Mouse (Mus musculus) erythroblast, embryonic 14.5 days (primary cell): Measurements from ENCODE around the gene Wwox. TPM values are rescaled to one million over a fixed set of nuclear protein-coding genes. Genes with fewer than 3 reads are reported as not detected.

ENCODE experiments used
- H3K27me3 ChIP-seq: 2 replicates; pipeline ENCODE4 v1.6.1; 2012; ENCODE audit warnings: inconsistent platforms; ENCODE audit not compliant: control insufficient read depth
- H3K36me3 ChIP-seq: 2 replicates; pipeline ENCODE4 v1.6.1; 2012; ENCODE audit warnings: mild to moderate bottlenecking, inconsistent platforms; ENCODE audit not compliant: control insufficient read depth
- H3K4me1 ChIP-seq: 2 replicates; pipeline ENCODE4 v1.6.1; 2012; ENCODE audit warnings: inconsistent platforms; ENCODE audit not compliant: control insufficient read depth
- H3K4me3 ChIP-seq: replicated peaks from 2 replicates; pipeline ENCODE3; 2012; ENCODE audit warnings: moderate library complexity, mild to moderate bottlenecking, inconsistent platforms
- H3K9me3 ChIP-seq: 2 replicates; pipeline ENCODE4 v1.6.1; 2012; ENCODE audit warnings: low read length, inconsistent platforms, mixed read lengths; ENCODE audit not compliant: control insufficient read depth
- GATA1 ChIP-seq: IDR thresholded peaks from 2 replicates; pipeline ENCODE4 v1.6.1; 2012; ENCODE audit warnings: low read length, inconsistent platforms, mixed read lengths
- TAL1 ChIP-seq: IDR thresholded peaks from 3 replicates; pipeline ENCODE4 v1.6.1; 2012; ENCODE audit warnings: low read length, inconsistent platforms, mixed read lengths
- polyA plus RNA-seq: library from polyadenylated mRNA; stranded (reverse); fragments of >175 nt; gene quantifications from 2 replicates; pipeline ENCODE4 v1.2.3, GENCODE M21; 2012

Wwox gene
- polyA plus RNA-seq, 1 experiment: 0.18 TPM

GRCm38 (mm10) chr8:114865911-114866310 lies 426.5 kb downstream of the Wwox start:
- no peak for TF ChIP-seq TAL1
- TF ChIP-seq GATA1: no peak
- H3K27me3 ChIP-seq: no peaks in the 10 kb centered on the region
- H3K4me1 ChIP-seq: no peaks in the 10 kb centered on the region
- no peaks in the 10 kb centered on the region; the same call in 1 of the 2 replicates for H3K9me3 ChIP-seq
- H3K4me3 ChIP-seq: no peak overlapping the region
- H3K36me3 ChIP-seq: no peaks in the 10 kb centered on the region

DNA sequence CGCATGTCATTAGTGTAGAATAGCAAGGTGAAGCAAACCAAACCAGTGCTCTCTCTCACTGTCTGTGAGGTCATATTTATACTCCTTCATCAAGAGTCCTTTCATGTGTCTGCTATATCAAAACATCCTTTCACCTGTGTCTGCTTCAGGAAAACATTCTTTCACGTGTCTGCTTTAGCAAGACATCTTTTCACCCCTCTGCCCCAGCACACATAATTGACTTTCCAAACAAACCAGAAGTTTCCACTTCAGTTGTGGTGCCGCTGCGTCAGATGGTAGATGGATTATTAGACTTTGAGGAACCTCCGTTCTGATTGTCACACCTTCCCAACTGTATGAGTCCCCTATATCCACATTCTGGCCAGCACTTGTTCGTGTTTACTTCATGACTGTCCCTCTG lies 429.9 kb downstream of the Wwox start:
- TF ChIP-seq TAL1 (no peak), GATA1 (no peak)
- no peaks in the 10 kb centered on the region for H3K27me3 ChIP-seq
- H3K36me3 ChIP-seq: no peaks in the 10 kb centered on the region
- H3K4me3 ChIP-seq: no peak overlapping the region
- H3K9me3 ChIP-seq: peaks cover 3% of the 10 kb centered on the region
- H3K4me1 ChIP-seq: no peaks in the 10 kb centered on the region

- Histone ChIP-seq H3K4me3 (no peak overlapping the region), H3K36me3 (no peaks in the 10 kb centered on the region), H3K27me3 (no peaks in the 10 kb centered on the region), H3K4me1 (peaks cover 3% of the 10 kb centered on the region), H3K9me3 (peaks cover 3% of the 10 kb centered on the region)
- no peak for TF ChIP-seq GATA1
Measured at GRCm38 (mm10) chr8:114870410-114870809, 431.0 kb downstream of the Wwox start.

GRCm38 (mm10) chr8:114872491-114872890 lies 433.0 kb downstream of the Wwox start:
- no peak overlapping the region for H3K4me3 ChIP-seq
- H3K27me3 ChIP-seq: no peaks in the 10 kb centered on the region
- TF ChIP-seq GATA1 (no peak), TAL1 (no peak)
- H3K4me1 ChIP-seq: peaks cover 18% of the 10 kb centered on the region
- H3K9me3 ChIP-seq: peaks cover 3% of the 10 kb centered on the region
- no peaks in the 10 kb centered on the region for H3K36me3 ChIP-seq

DNA sequence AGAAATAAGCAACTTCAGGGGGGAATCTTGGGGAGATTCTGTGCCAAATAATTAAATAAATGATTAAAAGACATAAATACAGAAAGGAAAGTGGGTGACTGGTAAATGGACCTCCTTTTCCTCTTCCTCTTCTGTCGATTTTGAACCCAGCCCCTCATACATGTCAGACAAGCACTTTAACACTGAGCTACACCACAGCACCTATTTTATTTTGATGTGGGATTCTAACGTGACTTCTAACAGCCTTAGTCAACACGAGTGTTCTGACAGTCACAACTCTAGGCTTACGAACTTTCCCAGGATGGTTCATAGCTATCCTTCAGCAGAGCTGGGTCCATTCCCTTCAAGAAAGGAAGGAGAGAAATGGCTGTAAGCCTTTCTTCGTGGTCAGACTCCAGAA lies 435.7 kb downstream of the Wwox start:
- H3K4me1 ChIP-seq: peaks cover 45% of the 10 kb centered on the region
- TF ChIP-seq TAL1: no peak
- no peak for TF ChIP-seq GATA1
- H3K36me3 ChIP-seq: no peaks in the 10 kb centered on the region
- H3K27me3 ChIP-seq: no peaks in the 10 kb centered on the region
- peaks cover 3% of the 10 kb centered on the region for H3K9me3 ChIP-seq
- no peak overlapping the region for H3K4me3 ChIP-seq

- TF ChIP-seq GATA1: no peak
- TF ChIP-seq TAL1: no peak
- H3K36me3 ChIP-seq: no peaks in the 10 kb centered on the region
- H3K4me3 ChIP-seq: no peak overlapping the region
- H3K4me1 ChIP-seq: peaks cover 54% of the 10 kb centered on the region
- H3K27me3 ChIP-seq: no peaks in the 10 kb centered on the region
- H3K9me3 ChIP-seq: peaks cover 3% of the 10 kb centered on the region
Measured at GRCm38 (mm10) chr8:114876161-114876611, 436.7 kb downstream of the Wwox start.

DNA sequence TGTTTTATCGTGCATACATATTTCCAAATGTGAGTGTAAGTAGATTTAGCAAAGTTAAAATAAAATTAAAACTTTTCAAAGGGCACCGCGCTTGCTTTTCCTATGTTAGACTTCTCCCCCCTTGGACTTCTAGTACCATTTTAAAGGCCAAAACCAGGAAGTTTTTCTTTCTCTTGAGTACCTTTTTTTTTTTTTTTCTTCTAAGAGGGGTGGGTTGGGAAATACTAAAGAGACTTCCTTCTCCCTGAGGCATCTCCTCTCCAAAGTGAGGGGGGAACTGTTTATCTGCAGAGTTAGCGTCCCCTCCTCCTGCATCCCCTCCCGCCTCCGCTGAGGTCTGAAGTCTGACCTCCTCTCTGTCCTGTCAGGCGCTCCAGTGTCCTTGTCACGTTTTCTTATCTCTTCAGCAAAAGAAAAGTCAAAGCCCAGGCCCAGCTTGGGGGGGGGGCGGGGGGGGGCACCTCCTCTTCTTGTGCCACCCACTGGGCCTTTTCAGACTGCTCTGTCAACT lies 437.3 kb downstream of the Wwox start:
- Histone ChIP-seq H3K4me3 (no peak overlapping the region), H3K36me3 (no peaks in the 10 kb centered on the region), H3K27me3 (no peaks in the 10 kb centered on the region), H3K9me3 (peaks cover 2% of the 10 kb centered on the region), H3K4me1 (peaks cover 60% of the 10 kb centered on the region)
- TF ChIP-seq GATA1 (no peak), TAL1 (no peak)

DNA sequence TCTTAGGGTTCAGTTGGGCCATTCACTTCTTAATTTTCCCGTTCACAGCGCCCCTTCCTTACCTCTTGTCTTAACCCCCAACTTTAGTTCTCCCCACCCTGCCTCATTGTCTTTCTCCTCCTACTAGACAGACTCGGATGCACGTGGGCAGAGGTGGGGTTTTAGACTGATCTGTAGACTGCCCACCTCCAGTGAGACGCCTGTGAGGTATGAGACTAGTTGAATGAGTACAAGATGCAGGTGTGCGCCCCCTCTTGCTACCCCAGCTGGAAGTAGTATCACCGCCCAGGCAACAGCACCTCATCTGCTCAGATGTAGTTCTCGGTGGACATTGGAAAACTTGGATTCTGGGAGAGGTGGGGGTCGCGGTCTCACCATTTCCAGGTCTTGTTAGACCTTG lies 437.8 kb downstream of the Wwox start:
- Histone ChIP-seq H3K4me1 (peaks cover 65% of the 10 kb centered on the region), H3K27me3 (no peaks in the 10 kb centered on the region), H3K9me3 (no peaks in the 10 kb centered on the region), H3K4me3 (no peak overlapping the region), H3K36me3 (no peaks in the 10 kb centered on the region)
- TF ChIP-seq TAL1 (no peak), GATA1 (no peak)

GRCm38 (mm10) chr8:114878449-114879276 lies 439.2 kb downstream of the Wwox start:
- no peaks in the 10 kb centered on the region for H3K9me3 ChIP-seq
- TF ChIP-seq TAL1 (no peak), GATA1 (no peak)
- H3K36me3 ChIP-seq: no peaks in the 10 kb centered on the region
- no peaks in the 10 kb centered on the region for H3K27me3 ChIP-seq
- peaks cover 73% of the 10 kb centered on the region for H3K4me1 ChIP-seq
- H3K4me3 ChIP-seq: peak overlapping the region; percentile 15
